Mouse (Mus musculus): ENCODE measurements at regions not wholly inside any gene's neighbourhood (a gene's known extent, or its start where the extent isn't known, plus 50 kb on each side); places are given as distances from the start of the nearest gene placed in this dataset.

DNA sequence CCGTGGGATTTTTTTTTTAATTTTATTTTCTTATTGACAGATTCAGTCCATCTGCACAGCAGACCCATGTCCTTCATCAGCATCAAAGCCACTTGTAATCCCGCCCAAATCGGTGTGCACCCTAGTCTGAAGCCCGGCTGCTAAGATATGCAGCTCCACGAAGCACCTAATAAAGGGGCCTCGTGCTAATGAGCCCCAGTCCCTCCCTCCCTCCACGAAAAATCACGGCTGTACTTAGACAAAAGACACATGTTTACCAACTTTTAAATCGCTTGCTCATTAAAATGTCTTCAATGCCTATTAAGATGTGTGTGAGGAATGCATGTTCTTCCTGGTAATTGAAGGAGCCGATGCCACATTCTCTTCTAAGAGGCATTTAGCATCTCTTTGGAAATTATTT lies 229.8 kb upstream of the A430005L14Rik start:
- no peak for DNase-seq (ENCODE audit: low spot score)

DNA sequence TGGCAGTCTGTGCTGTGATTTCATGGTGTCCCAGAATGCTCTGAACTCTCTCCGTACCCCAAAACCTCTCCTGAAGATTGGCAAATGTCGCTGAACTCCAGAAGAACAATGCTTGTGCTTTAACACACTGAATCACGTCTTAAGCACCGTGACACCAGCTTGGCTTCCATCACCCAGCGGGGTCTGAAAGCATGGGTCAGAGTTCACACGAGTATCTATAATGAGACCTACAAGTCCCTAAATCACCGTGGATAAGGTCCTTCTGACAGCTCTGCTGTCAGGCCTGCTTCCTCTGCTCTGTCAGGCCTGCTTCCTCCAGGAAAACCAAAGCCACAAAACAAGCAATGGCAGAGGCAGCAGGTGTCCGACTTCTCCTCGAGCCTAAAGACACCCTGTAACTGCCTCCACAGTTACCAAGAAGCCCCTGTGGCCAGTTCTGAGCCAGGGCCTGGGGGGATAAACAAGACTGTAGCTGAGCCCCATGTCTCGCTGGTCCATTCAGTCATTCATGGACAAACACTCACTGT lies 229.1 kb upstream of the A430005L14Rik start:
- peak; percentile 49 for DNase-seq (ENCODE audit: low spot score)

GRCm38 (mm10) chr4:153738088-153738487 lies 218.9 kb upstream of the A430005L14Rik start:
- no peak for DNase-seq (ENCODE audit: low spot score)

DNA sequence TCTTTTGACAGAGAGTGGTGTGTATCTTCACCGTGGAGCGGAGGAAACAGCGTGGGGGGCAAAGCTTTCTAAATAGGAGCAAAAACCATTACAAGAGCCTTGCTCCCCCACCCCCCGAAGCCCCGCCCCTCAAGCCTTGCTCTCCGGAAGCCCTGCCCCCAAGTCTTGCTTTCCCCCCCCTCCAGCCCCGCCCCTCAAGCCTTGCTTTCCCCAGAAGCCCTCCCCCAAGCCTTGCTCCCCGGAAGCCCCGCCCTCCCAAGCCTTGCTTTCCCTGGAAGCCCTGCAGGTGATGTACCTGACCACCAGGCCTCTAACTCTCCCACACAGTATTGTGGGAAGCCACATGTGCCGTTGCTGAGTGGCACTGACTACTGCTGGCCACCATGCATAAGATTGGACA lies 214.8 kb upstream of the A430005L14Rik start:
- DNase-seq (ENCODE audit: low spot score) = no peak

DNA sequence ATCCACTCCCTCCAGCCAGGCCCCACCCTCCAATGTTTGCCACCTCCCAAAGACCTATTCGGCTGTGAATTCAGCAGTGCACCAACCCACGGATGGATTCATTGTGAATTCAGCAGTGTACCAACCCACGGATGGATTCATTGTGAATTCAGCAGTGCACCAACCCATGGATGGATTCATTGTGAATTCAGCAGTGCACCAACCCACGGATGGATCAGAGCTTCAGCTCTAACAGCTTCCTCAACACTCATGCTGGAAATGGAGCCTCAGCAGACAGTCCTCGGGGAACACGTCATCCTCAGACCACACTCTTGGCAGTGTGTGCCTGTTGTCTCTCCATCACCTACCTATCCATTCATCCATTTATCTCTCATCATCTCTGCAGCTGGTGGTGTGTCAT lies 204.2 kb upstream of the A430005L14Rik start:
- no peak for DNase-seq (ENCODE audit: low spot score)

GRCm38 (mm10) chr4:153758323-153758722 lies 198.7 kb upstream of the A430005L14Rik start:
- no peak for DNase-seq (ENCODE audit: low spot score)

- no peak for DNase-seq (ENCODE audit: low spot score)
These were observed 198.3 kb upstream of the A430005L14Rik start for GRCm38 (mm10) chr4:153758781-153759180.

DNA sequence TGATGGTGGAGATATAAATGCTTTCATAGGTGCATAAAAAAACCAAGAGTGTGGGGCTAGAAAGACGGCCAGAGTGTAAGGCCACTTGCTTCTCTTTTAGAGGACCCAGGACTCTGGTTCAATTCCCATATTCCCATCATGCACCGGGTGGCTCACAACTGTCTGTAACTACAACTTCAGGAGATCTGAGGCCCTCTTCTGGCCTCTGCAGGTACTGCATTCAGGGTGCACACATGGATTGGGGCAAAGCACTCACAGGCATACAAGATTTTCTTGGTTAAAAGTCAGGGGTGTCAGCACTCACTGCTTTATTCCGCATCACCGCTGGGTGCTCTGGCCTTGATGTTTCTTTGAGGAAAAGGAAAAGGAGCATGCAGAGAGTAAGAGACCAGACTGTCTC lies 196.1 kb upstream of the A430005L14Rik start:
- DNase-seq (ENCODE audit: low spot score) = no peak

DNA sequence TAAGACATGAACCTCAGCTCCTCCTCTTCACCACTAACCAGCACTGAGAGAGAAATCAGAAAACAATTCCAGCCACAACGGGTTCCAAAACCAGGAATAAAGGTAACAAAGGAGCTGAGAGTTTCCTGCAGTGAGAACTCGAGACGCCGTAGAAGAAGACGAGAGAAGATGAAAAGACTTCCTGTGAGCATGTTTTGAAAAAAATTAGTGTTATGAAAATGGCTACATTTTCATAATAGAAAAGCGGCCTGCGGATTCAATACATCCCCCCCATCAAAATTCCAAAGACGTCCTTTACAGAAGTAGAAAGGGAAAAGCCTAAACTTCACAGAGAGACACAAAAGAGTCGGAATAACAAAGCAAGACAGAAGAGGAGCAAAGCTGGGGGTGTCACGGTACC lies 193.6 kb upstream of the A430005L14Rik start:
- DNase-seq (ENCODE audit: low spot score) = no peak

- no peak for DNase-seq (ENCODE audit: low spot score)
These were observed 189.3 kb upstream of the A430005L14Rik start for GRCm38 (mm10) chr4:153767713-153768112.

DNA sequence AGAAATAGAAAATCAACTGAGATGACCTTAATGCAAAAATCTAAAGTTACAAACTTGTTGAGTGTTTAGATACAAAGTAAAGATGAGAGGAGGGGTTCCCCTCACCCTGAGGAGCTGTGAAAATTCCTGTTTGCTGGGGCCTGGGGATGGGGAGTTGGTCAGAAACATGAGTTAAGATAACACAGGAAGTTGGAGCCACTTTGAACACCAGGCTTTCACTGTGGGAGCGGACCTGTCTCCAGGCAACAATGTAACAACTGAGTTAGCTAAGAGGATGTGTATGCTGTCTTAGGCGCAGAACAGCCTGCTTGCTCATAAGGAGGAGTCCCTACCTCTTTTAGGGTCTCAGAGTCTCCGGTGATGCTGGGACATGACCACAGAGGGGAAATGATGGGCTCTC lies 188.7 kb upstream of the A430005L14Rik start:
- peak; percentile 30 for DNase-seq (ENCODE audit: low spot score)

- DNase-seq (ENCODE audit: low spot score) = no peak
These were observed 186.4 kb upstream of the A430005L14Rik start for GRCm38 (mm10) chr4:153770675-153771074.

- DNase-seq (ENCODE audit: low spot score) = no peak
These were observed 176.5 kb upstream of the A430005L14Rik start for GRCm38 (mm10) chr4:153780501-153780900.

DNA sequence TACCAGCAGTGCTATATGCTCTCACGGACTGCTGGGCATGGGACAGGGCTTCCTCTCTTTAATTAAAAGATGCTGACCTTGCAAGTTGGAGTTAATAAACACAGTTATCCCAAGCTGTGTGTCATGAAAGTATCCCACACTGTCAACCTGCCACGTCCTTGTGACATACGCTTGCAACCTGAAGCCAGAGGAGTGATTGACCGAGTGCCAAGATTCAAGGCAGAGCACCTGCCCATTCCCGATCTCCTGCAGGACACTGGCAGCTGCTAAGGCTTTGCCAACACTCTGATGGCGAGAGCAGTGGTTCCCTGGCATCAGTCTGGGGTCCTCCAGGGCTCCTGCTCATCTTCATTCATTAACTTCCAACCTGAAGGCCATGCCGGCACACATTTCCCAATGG lies 175.8 kb upstream of the A430005L14Rik start:
- no peak for DNase-seq (ENCODE audit: low spot score)

DNA sequence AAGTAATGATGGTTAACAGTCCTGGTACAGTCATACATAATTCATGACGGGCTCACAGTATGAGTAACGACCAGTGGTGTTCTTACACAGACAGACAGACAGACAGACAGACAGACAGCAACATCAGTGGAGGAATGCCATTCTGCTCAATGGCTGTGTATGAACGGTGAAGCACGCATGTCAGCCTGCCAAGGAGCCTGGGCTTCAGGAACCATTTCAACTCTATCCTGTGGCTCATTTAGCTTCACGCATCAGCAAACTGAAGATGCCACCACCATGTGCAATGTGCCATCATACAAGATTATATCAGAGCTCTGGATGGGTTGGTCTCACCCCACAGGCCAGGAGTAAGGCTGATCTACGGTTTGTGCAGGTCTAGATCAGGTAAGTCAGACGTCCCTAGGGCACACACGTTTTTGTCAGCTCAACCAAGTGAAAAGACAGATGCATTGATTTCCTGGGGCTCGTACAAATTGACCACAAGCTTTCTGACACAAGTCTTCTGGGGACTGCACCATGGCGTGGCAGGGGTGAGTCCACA lies 175.0 kb upstream of the A430005L14Rik start:
- no peak for DNase-seq (ENCODE audit: low spot score)

DNA sequence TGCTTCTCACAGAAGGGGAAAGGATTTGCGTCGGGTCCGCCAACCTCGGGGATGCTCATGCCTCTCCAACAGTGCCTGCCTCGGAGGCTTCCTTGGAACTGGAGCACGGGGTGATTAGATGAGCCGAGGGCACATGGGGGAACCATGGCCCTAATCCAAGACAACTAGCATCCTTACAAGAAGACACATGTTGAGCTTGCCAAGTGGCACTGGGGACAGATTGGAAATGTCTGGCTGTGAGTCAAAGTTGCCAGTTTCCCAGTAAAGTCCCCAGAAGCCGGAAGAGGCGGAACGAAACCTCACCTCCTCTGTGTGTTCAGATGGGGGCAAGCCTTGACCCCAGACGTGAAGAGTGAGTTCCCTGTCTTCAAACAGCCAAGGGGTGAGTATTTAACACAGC lies 172.6 kb upstream of the A430005L14Rik start:
- no peak for DNase-seq (ENCODE audit: low spot score)

DNA sequence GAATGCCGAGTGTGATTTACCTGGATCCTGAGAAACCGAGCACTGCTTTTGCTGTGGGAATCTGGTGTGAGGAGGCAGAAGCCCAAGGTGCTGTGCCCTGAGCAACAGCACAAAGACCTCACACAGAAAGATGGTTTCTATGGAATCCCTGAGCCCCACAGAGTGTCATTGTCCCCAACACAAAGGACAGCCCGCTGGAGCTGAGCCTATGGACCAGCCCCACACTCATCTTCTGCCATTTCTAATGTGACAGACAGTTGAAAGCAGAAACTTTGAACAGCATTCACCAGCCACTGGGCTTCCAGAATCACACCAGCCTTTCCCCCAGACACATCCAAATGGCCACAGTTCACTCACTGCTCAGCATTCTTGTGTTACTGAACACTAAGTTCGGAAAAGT lies 171.5 kb upstream of the A430005L14Rik start:
- peak; percentile 47 for DNase-seq (ENCODE audit: low spot score)

DNA sequence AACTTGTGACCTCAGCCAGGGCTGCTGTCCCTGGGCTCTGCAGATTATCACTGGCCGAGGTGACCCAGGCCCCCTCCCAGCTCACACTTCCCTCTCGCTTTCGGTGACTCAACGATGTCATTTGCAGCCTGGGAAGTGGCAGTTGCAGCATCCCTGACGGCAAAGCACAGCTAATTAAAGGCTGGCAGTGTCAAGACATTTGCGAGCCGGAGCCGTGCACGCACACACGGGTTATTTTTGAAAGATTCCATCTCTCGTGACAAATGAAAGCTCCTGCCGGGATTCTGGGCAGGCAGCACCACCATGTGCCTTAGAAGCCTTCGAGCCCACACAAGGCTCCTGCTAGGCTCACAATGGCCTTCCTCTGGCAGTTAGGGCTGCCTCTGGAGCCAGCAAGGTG lies 164.7 kb upstream of the A430005L14Rik start:
- DNase-seq (ENCODE audit: low spot score) = no peak

DNA sequence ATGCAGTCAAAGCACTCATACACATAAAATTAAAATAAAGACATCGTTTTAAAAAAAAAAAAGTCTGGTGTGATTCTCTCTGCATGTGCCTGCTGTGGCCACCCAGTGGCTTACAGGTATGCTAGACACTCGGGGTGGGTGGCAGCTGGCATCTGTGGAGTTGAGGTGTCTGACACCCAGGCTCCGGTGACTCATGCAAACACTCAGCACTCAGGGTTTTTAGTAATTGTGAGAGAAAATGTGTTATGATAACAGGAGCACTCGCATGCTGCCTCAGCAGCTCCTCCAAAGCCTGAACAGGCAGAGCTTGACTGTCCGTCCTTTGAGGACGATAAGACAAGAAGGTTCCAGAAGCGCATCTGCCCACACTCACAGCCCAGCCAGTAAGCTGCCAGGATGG lies 159.0 kb upstream of the A430005L14Rik start:
- no peak for DNase-seq (ENCODE audit: low spot score)

DNA sequence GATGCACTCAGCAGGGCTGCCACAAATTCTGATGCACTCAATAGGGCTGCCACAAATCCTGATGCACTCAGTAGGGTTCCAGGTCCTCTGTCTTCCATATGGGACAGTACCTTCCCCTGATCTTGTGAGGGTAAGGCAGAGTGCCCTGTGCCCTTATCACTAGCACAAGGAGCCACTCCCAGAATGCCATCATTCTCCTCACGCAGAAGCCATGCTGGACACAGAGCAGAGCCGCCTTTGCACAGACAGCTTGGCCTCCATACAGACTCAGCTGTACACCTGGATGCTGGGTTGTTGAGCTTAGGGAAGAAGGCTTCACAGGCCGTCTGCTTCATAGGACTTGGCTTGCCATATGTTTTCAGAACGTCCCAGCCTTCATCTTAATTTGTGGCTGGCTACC lies 151.3 kb upstream of the A430005L14Rik start:
- DNase-seq (ENCODE audit: low spot score) = no peak

DNA sequence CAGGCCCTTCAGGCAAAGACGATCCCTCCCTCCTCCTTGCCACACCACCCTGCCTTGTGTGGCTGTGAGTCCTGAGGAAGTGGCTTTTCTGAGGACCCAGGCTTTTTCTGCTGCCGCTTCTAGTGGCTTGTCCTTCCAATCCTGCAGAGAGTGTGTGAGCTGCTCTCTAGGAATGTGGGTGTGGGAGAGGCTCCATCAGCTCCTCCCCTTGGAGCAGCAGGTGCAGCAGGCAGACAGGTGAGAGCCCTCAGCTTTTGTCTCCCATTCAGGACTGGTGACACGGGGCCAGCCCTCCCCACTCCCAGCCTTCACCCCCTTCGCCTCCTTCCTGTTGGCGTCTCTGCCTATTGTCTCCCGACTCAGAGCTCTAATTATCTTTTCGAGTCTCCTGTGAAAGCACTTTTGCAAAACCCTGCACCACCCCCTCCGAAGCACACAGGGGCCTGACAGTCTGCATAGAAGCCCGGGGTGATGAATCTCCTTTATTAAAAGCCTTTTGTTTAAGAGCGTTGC lies 150.8 kb upstream of the A430005L14Rik start:
- peak; percentile 50 for DNase-seq (ENCODE audit: low spot score)

- peak; percentile 51 for DNase-seq (ENCODE audit: low spot score)
These were observed 150.1 kb upstream of the A430005L14Rik start for GRCm38 (mm10) chr4:153806820-153807436.

DNA sequence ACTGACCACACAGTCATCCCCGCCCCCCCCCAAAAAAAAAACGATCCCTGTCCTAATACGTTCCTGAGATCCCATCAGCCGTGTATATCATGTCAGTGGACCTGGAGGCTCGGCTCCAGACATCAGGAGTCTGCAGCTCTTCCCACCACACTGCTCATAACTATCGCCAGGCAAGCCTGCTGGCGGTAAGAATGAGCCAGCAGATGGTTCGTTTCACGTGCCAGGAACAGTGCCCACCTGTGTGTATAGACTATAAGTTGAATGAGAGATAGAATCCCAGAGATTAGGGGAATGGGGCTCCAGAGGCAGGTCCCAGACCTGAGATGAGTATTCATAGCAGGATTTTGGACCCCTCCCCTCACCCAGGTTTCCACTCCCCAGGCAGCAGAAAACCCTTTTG lies 144.2 kb upstream of the A430005L14Rik start:
- no peak for DNase-seq (ENCODE audit: low spot score)

- peak; percentile 78 for DNase-seq (ENCODE audit: low spot score)
These were observed 129.1 kb upstream of the A430005L14Rik start for GRCm38 (mm10) chr4:153827914-153828313.

Data from embryo, embryonic 10 days (tissue).